Mouse (Mus musculus) kidney, postnatal 25 days (tissue): ENCODE results near the gene Ikzf1.

Experiments used
- DNase-seq, 2 experiments: peaks; one replicate each; pipeline ENCODE4 v3.0.0; 2021; ENCODE audit warnings: mixed read lengths in 2 of 2

Ikzf1 gene

GRCm38 (mm10) chr11:11725252-11725875 lies 40.6 kb downstream of the Ikzf1 start:
- DNase-seq = no peak

GRCm38 (mm10) chr11:11725876-11726525 lies 41.2 kb downstream of the Ikzf1 start:
- DNase-seq = no peak

- no peak for DNase-seq
Measured at GRCm38 (mm10) chr11:11726807-11727276, 42.0 kb downstream of the Ikzf1 start.

GRCm38 (mm10) chr11:11727936-11728556 lies 43.2 kb downstream of the Ikzf1 start:
- DNase-seq = no peak

GRCm38 (mm10) chr11:11729216-11729615 lies 44.4 kb downstream of the Ikzf1 start:
- no peak for DNase-seq

GRCm38 (mm10) chr11:11730062-11730461 lies 45.3 kb downstream of the Ikzf1 start:
- DNase-seq = no peak

GRCm38 (mm10) chr11:11731727-11732126 lies 46.9 kb downstream of the Ikzf1 start:
- DNase-seq = no peak

GRCm38 (mm10) chr11:11732972-11733770 lies 48.4 kb downstream of the Ikzf1 start:
- no peak for DNase-seq

- DNase-seq = no peak
Measured at GRCm38 (mm10) chr11:11735155-11735554, 50.4 kb downstream of the Ikzf1 start.

- no peak for DNase-seq
Measured at GRCm38 (mm10) chr11:11736948-11737347, 52.1 kb downstream of the Ikzf1 start.

GRCm38 (mm10) chr11:11737562-11737961 lies 52.8 kb downstream of the Ikzf1 start:
- DNase-seq = no peak

- DNase-seq = no peak
Measured at GRCm38 (mm10) chr11:11739054-11739453, 54.3 kb downstream of the Ikzf1 start.

- DNase-seq = no peak
Measured at GRCm38 (mm10) chr11:11740603-11741002, 55.8 kb downstream of the Ikzf1 start.

- no peak for DNase-seq
Measured at GRCm38 (mm10) chr11:11741574-11741973, 56.8 kb downstream of the Ikzf1 start.

GRCm38 (mm10) chr11:11742626-11743025 lies 57.8 kb downstream of the Ikzf1 start:
- DNase-seq = peak in 1 of 2 experiments; percentile 24

- no peak for DNase-seq
Measured at GRCm38 (mm10) chr11:11744222-11744621, 59.4 kb downstream of the Ikzf1 start.

GRCm38 (mm10) chr11:11751091-11751490 lies 66.3 kb downstream of the Ikzf1 start:
- DNase-seq = no peak

GRCm38 (mm10) chr11:11752859-11753258 lies 68.1 kb downstream of the Ikzf1 start:
- DNase-seq = no peak

GRCm38 (mm10) chr11:11758121-11758520 lies 73.3 kb downstream of the Ikzf1 start:
- no peak for DNase-seq

GRCm38 (mm10) chr11:11758883-11759282 lies 74.1 kb downstream of the Ikzf1 start:
- DNase-seq = no peak

GRCm38 (mm10) chr11:11763211-11763666 lies 78.4 kb downstream of the Ikzf1 start:
- no peak for DNase-seq

- no peak for DNase-seq
Measured at GRCm38 (mm10) chr11:11765414-11765813, 80.6 kb downstream of the Ikzf1 start.

GRCm38 (mm10) chr11:11766105-11766504 lies 81.3 kb downstream of the Ikzf1 start:
- DNase-seq = no peak
